Mouse (Mus musculus) forebrain, embryonic 12.5 days (tissue): ENCODE data around the gene Cd209c. TPM values are rescaled to one million over a fixed set of nuclear protein-coding genes. Genes with fewer than 3 reads are reported as not detected.

ENCODE experiments used
- ATAC-seq: fragments of 200-750 bp; cut with Nextera tagmentation; 2 replicates; pipeline ENCODE4 v1.8.0; 2017; ENCODE audit warnings: moderate TSS enrichment; ENCODE audit not compliant: low FRiP score
- H3K27ac ChIP-seq: fragments of 300-500 bp; sonication (generic); 2 replicates; pipeline ENCODE4 v1.5.1; 2016; ENCODE audit warnings: mild to moderate bottlenecking
- H3K27me3 ChIP-seq: fragments of 300-500 bp; sonication (generic); 2 replicates; pipeline ENCODE4 v1.6.1; 2016; ENCODE audit warnings: mild to moderate bottlenecking
- H3K36me3 ChIP-seq: fragments of 300-500 bp; sonication (generic); replicated peaks from 2 replicates; pipeline ENCODE4 v1.6.1; 2016; ENCODE audit warnings: mild to moderate bottlenecking
- H3K4me1 ChIP-seq: fragments of 300-500 bp; sonication (generic); 2 replicates; pipeline ENCODE4 v1.6.1; 2016
- H3K4me2 ChIP-seq: fragments of 300-500 bp; sonication (generic); 2 replicates; pipeline ENCODE4 v1.6.1; 2016; ENCODE audit warnings: mild to moderate bottlenecking, moderate library complexity
- H3K4me3 ChIP-seq: fragments of 300-500 bp; sonication (generic); replicated peaks from 2 replicates; pipeline ENCODE4 v1.5.1; 2016; ENCODE audit warnings: mild to moderate bottlenecking
- H3K9ac ChIP-seq: fragments of 300-500 bp; sonication (generic); 2 replicates; pipeline ENCODE4 v1.6.1; 2016; ENCODE audit warnings: mild to moderate bottlenecking
- H3K9me3 ChIP-seq: fragments of 300-500 bp; sonication (generic); 2 replicates; pipeline ENCODE4 v1.6.1; 2016
- WGBS: fragments of 180-500 bp; shearing (Covaris S2); methylation state at CpG from one replicate; pipeline ENCODE4 v1.1.7; 2016; 5-methylcytosine and 5-hydroxymethylcytosine counted together
- polyA plus RNA-seq: library from polyadenylated mRNA; unstranded; fragments of >200 nt; fragmentation: Nextera tagmentation; extraction: Ambion mirVana; gene quantifications from 2 replicates; pipeline ENCODE4 v1.2.1, GENCODE M21; 2016

The Cd209c gene
- polyA plus RNA-seq = 0.36 and 0.41 TPM in 2 replicates

- WGBS = 97% methylated on average over 1 of the region's 1 CpGs
- Histone ChIP-seq H3K27ac (no peak within 1 kb of the TSS), H3K27me3 (no peaks in the 10 kb centered on the region), H3K4me2 (no peak within 1 kb of the TSS), H3K36me3 (no peaks in the 10 kb centered on the region), H3K9ac (no peak within 1 kb of the TSS), H3K9me3 (peaks cover 36% of the 10 kb centered on the region), H3K4me1 (no peaks in the 10 kb centered on the region), H3K4me3 (no peak within 1 kb of the TSS)
- ATAC-seq = no peak
Observed at GRCm38 (mm10) chr8:3954646-3955045, at the start of gene Cd209c. Cd209c (minus strand) TSS chr8:3954746.

GRCm38 (mm10) chr8:3994219-3994618, 39.7 kb upstream of the Cd209c start:
- H3K27me3 ChIP-seq = no peaks in the 10 kb centered on the region
- H3K9me3 ChIP-seq = peaks cover 23% of the 10 kb centered on the region; the same call in 1 of the 2 replicates
- H3K36me3 ChIP-seq = no peaks in the 10 kb centered on the region
- no peak for ATAC-seq
- H3K4me2 ChIP-seq = no peak overlapping the region
- no peak overlapping the region for H3K27ac ChIP-seq
- H3K4me1 ChIP-seq = no peaks in the 10 kb centered on the region
- no peak overlapping the region for H3K9ac ChIP-seq
- WGBS = 30% methylated on average over 42 of the region's 42 CpGs
- H3K4me3 ChIP-seq = no peak overlapping the region

DNA sequence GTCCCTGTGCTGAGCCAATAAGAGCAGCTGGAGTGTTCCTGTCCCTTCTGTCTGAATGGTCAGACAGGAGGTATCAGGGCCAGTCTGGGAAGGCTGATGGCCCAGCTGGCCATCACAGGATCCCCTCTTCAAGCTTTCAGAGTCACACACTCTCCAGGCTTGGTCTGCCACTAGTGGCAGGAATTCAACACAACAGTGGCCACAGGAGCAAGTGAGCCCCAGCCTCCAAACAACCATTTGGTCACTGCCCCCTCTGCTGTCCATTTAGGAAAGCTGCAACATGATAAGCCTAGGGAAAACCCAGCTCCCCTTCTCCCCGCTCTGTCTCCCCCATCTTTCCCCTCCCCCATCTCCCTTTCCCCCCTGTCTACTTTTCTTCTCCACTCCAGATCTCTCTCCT, 1.5 kb upstream of the Cd209c start:
- peaks cover 40% of the 10 kb centered on the region for H3K9me3 ChIP-seq
- no peak overlapping the region for H3K27ac ChIP-seq
- no peak overlapping the region for H3K4me3 ChIP-seq
- 63% methylated on average over 1 of the region's 1 CpGs for WGBS
- no peak for ATAC-seq
- no peaks in the 10 kb centered on the region for H3K36me3 ChIP-seq
- H3K27me3 ChIP-seq = no peaks in the 10 kb centered on the region
- no peak overlapping the region for H3K9ac ChIP-seq
- H3K4me1 ChIP-seq = no peaks in the 10 kb centered on the region
- H3K4me2 ChIP-seq = no peak overlapping the region

- Histone ChIP-seq H3K9ac (no peak overlapping the region), H3K27ac (no peak overlapping the region), H3K9me3 (peaks cover 38% of the 10 kb centered on the region), H3K4me3 (no peak overlapping the region), H3K36me3 (no peaks in the 10 kb centered on the region), H3K4me1 (no peaks in the 10 kb centered on the region), H3K27me3 (no peaks in the 10 kb centered on the region), H3K4me2 (no peak overlapping the region)
- WGBS = 88% methylated on average over 3 of the region's 3 CpGs
- no peak for ATAC-seq
Observed at GRCm38 (mm10) chr8:3940023-3940422, 14.5 kb downstream of the Cd209c start.

GRCm38 (mm10) chr8:3926744-3927143, 27.8 kb downstream of the Cd209c start, which contains the start of gene Cd209b:
Cd209b (minus strand) TSS chr8:3926844.
- Histone ChIP-seq H3K9ac (no peak within 1 kb of the TSS), H3K27ac (no peak within 1 kb of the TSS), H3K4me3 (no peak within 1 kb of the TSS), H3K4me2 (no peak within 1 kb of the TSS), H3K27me3 (no peaks in the 10 kb centered on the region), H3K9me3 (peaks cover 25% of the 10 kb centered on the region), H3K4me1 (no peaks in the 10 kb centered on the region), H3K36me3 (no peaks in the 10 kb centered on the region)
- WGBS = 91% methylated on average over 3 of the region's 3 CpGs
- ATAC-seq = no peak

Other genes with a start within 250 kb of the Cd209c start
- not detected in 2 replicates for gene Clec4g, start 234.1 kb downstream of the Cd209c start, polyA plus RNA-seq
- not detected in 2 replicates for gene Cd209a, start 205.8 kb downstream of the Cd209c start, polyA plus RNA-seq
- not detected in 2 replicates for gene Cd209e, start 100.4 kb downstream of the Cd209c start, polyA plus RNA-seq
- gene Cd209d, start 76.2 kb downstream of the Cd209c start, polyA plus RNA-seq = not detected in 2 replicates
- not detected in 2 replicates for gene Cd209b, start 27.9 kb downstream of the Cd209c start, polyA plus RNA-seq
- gene Cd209f, start 151.1 kb upstream of the Cd209c start, polyA plus RNA-seq = not detected in 2 replicates
- not detected in 2 replicates for gene Cd209g, start 179.4 kb upstream of the Cd209c start, polyA plus RNA-seq
- gene Evi5l, start 211.8 kb upstream of the Cd209c start, polyA plus RNA-seq = 46.9 and 55.5 TPM in 2 replicates